Mouse (Mus musculus): Measurements from ENCODE around the gene Cyth2. TPM values are rescaled to one million over a fixed set of nuclear protein-coding genes. Genes with fewer than 3 reads are reported as not detected.

Cyth2 gene
- total and polyA plus RNA-seq, 2 experiments from 2014 or later = 86.5 to 99.9 TPM

GRCm38 (mm10) chr7:45784524-45785372 lies 29.6 kb downstream of the Cyth2 start, which contains the start of gene Sult2b1:
Sult2b1 (minus strand) TSS chr7:45784669.
- peaks cover 66% of the 10 kb centered on the region for H3K27me3 ChIP-seq (ENCODE audit: control insufficient read depth, insufficient read depth, low read length)
- TF ChIP-seq EP300 (IDR thresholded peaks at IDR 0.05; ENCODE audit: low read depth) = no peak
- no peak for TF ChIP-seq CTCF (IDR thresholded peaks at IDR 0.05; ENCODE audit: low read depth)
- peak within 1 kb of the TSS; percentile 48 for H3K9ac ChIP-seq (replicated peaks; ENCODE audit: low read depth, low read length)
- H3K4me2 ChIP-seq (ENCODE audit: low read depth, low read length) = peak within 1 kb of the TSS; percentile 77
- DNase-seq (ENCODE audit: low spot score) = peak; percentile 33
- H3K9me3 ChIP-seq (replicated peaks; ENCODE audit: control insufficient read depth, low read length) = no peaks in the 10 kb centered on the region
- no peak within 1 kb of the TSS for H3K27ac ChIP-seq (ENCODE audit: low read depth)
- WGBS = 27% methylated on average over 18 of the region's 20 CpGs
- ATAC-seq (ENCODE audit: insufficient read depth, low read depth) = no peak
- peak within 1 kb of the TSS; percentile 58 for H3K4me3 ChIP-seq (ENCODE audit: low read depth, low read length)
- H3K4me1 ChIP-seq (ENCODE audit: control insufficient read depth, insufficient read depth) = no peaks in the 10 kb centered on the region; the same call in 1 of the 2 replicates
- H3K36me3 ChIP-seq (replicated peaks; ENCODE audit: control insufficient read depth, insufficient read depth, low read length) = no peaks in the 10 kb centered on the region

- TF ChIP-seq EP300 (IDR thresholded peaks at IDR 0.05; ENCODE audit: low read depth) (no peak), CTCF (IDR thresholded peaks at IDR 0.05; ENCODE audit: low read depth) (peak; percentile 29)
- Histone ChIP-seq H3K27ac (ENCODE audit: low read depth) (no peak within 1 kb of the TSS), H3K4me3 (ENCODE audit: low read depth, low read length) (peak within 1 kb of the TSS; percentile 58), H3K9me3 (replicated peaks; ENCODE audit: control insufficient read depth, low read length) (no peaks in the 10 kb centered on the region), H3K4me2 (ENCODE audit: low read depth, low read length) (peak within 1 kb of the TSS; percentile 77), H3K27me3 (ENCODE audit: control insufficient read depth, insufficient read depth, low read length) (peaks cover 73% of the 10 kb centered on the region), H3K9ac (replicated peaks; ENCODE audit: low read depth, low read length) (peak within 1 kb of the TSS; percentile 48), H3K36me3 (replicated peaks; ENCODE audit: control insufficient read depth, insufficient read depth, low read length) (no peaks in the 10 kb centered on the region), H3K4me1 (ENCODE audit: control insufficient read depth, insufficient read depth) (peaks cover 5% of the 10 kb centered on the region; the same call in 1 of the 2 replicates)
- DNase-seq (ENCODE audit: low spot score) (peak; percentile 60), ATAC-seq (ENCODE audit: insufficient read depth, low read depth) (peak; percentile 40; the same call in 1 of the 2 replicates)
- whole genome bisulfite sequencing = 1% methylated on average over 38 of the region's 38 CpGs
Measured at GRCm38 (mm10) chr7:45783511-45784091, 30.8 kb downstream of the Cyth2 start, which contains the start of gene Lmtk3. Lmtk3 (plus strand) TSS chr7:45783738.

DNA sequence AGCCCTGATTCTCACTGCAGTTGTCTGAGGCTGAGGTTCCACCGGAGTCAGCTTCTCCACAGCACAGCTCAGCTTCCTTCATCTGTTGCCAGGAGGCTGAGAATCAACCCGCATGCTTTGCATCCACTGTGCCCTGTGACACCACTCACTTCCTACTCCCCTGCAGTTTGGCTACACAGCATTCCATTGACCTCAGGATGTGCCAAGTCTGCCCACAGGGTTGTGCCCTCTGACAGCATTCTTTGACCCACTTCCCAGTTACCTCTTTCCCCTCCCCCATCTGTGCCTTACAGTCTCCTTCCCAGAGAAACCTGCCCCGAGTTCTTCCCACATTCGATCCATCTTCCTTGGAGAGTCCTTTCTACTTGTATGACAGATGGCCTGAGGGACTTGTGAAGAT lies 32.1 kb downstream of the Cyth2 start:
- Histone ChIP-seq H3K36me3 (replicated peaks; ENCODE audit: control insufficient read depth, insufficient read depth, low read length) (no peaks in the 10 kb centered on the region), H3K9me3 (replicated peaks; ENCODE audit: control insufficient read depth, low read length) (no peaks in the 10 kb centered on the region), H3K4me1 (ENCODE audit: control insufficient read depth, insufficient read depth) (peaks cover 5% of the 10 kb centered on the region; the same call in 1 of the 2 replicates), H3K9ac (replicated peaks; ENCODE audit: low read depth, low read length) (no peak overlapping the region), H3K27me3 (ENCODE audit: control insufficient read depth, insufficient read depth, low read length) (peaks cover 69% of the 10 kb centered on the region), H3K4me2 (ENCODE audit: low read depth, low read length) (no peak overlapping the region), H3K27ac (ENCODE audit: low read depth) (no peak overlapping the region), H3K4me3 (ENCODE audit: low read depth, low read length) (no peak overlapping the region)
- ATAC-seq (ENCODE audit: insufficient read depth, low read depth) (no peak), DNase-seq (ENCODE audit: low spot score) (no peak)
- 59% methylated on average over 4 of the region's 4 CpGs for WGBS
- TF ChIP-seq EP300 (IDR thresholded peaks at IDR 0.05; ENCODE audit: low read depth) (no peak), CTCF (IDR thresholded peaks at IDR 0.05; ENCODE audit: low read depth) (no peak)

GRCm38 (mm10) chr7:45779081-45779641 lies 35.2 kb downstream of the Cyth2 start:
- Histone ChIP-seq H3K27me3 (ENCODE audit: control insufficient read depth, insufficient read depth, low read length) (peaks cover 38% of the 10 kb centered on the region), H3K4me1 (ENCODE audit: control insufficient read depth, insufficient read depth) (peaks cover 5% of the 10 kb centered on the region; the same call in 1 of the 2 replicates), H3K27ac (ENCODE audit: low read depth) (no peak overlapping the region), H3K9me3 (replicated peaks; ENCODE audit: control insufficient read depth, low read length) (no peaks in the 10 kb centered on the region), H3K4me2 (ENCODE audit: low read depth, low read length) (peak overlapping the region; percentile 39; the same call in 1 of the 2 replicates), H3K36me3 (replicated peaks; ENCODE audit: control insufficient read depth, insufficient read depth, low read length) (no peaks in the 10 kb centered on the region), H3K9ac (replicated peaks; ENCODE audit: low read depth, low read length) (no peak overlapping the region), H3K4me3 (ENCODE audit: low read depth, low read length) (no peak overlapping the region)
- TF ChIP-seq CTCF (IDR thresholded peaks at IDR 0.05; ENCODE audit: low read depth) = no peak
- 16% methylated on average over 22 of the region's 22 CpGs for WGBS
- ATAC-seq (ENCODE audit: insufficient read depth, low read depth) (no peak), DNase-seq (ENCODE audit: low spot score) (no peak)

DNA sequence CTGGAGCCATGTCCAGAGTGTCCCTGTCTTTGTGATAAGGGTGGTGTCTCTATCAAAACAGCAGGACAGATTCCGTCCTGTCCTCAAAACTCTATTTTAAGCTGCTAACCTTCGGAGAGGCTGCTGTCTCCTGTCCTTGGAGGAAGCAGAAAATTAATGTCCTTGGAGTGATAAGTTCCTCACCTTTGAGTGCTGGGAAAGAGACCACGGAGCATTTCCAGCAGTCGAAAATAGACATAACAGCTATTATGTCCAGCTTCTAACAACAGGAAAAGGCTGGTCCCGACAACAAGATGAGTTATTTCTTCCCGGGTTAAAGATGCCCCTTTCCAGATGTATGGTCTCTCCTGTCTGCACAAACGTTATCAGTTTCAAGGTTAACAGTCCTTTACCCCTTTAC lies 39.1 kb downstream of the Cyth2 start:
- TF ChIP-seq CTCF (IDR thresholded peaks at IDR 0.05; ENCODE audit: low read depth) (no peak), EP300 (IDR thresholded peaks at IDR 0.05; ENCODE audit: low read depth) (no peak)
- no peak overlapping the region for H3K4me3 ChIP-seq (ENCODE audit: low read depth, low read length)
- no peaks in the 10 kb centered on the region for H3K9me3 ChIP-seq (replicated peaks; ENCODE audit: control insufficient read depth, low read length)
- no peak overlapping the region for H3K27ac ChIP-seq (ENCODE audit: low read depth)
- no peak overlapping the region for H3K9ac ChIP-seq (replicated peaks; ENCODE audit: low read depth, low read length)
- 51% methylated on average over 7 of the region's 7 CpGs for WGBS
- no peak overlapping the region for H3K4me2 ChIP-seq (ENCODE audit: low read depth, low read length)
- H3K4me1 ChIP-seq (ENCODE audit: control insufficient read depth, insufficient read depth) = peaks cover 5% of the 10 kb centered on the region; the same call in 1 of the 2 replicates
- no peaks in the 10 kb centered on the region for H3K36me3 ChIP-seq (replicated peaks; ENCODE audit: control insufficient read depth, insufficient read depth, low read length)
- ATAC-seq (ENCODE audit: insufficient read depth, low read depth) (no peak), DNase-seq (ENCODE audit: low spot score) (no peak)
- peaks cover 26% of the 10 kb centered on the region; the same call in 1 of the 2 replicates for H3K27me3 ChIP-seq (ENCODE audit: control insufficient read depth, insufficient read depth, low read length)
